Mouse (Mus musculus) kidney, adult 8-10 months (tissue): Measurements from ENCODE around the gene Rasa3.

Experiments
- DNase-seq, 2 experiments: peaks; one replicate each; pipeline ENCODE4 v3.0.0; 2022

Gene Rasa3

GRCm38 (mm10) chr8:13684131-13684530 lies 6.7 kb upstream of the Rasa3 start:
- DNase-seq, result no peak

DNA sequence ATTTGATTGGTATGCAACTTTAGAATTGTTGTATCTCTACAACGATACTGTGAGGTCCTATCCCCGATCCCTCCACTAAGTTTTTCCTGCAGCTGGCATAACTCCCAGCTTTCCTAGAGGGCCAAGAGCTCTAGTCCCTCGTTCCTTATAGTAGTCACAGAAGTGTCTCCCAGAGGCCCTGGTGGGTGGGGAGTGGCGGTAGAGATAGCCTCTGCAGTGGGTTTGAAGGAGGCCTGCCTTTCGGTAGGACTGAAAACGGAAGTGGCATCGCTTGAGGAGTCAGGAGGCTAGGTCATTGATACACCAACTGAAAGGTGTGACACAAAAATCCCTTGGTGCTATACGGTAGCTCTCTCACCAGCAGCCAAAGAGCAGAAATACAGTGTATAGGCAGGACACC lies 779 bp upstream of the Rasa3 start:
- DNase-seq, result no peak

DNA sequence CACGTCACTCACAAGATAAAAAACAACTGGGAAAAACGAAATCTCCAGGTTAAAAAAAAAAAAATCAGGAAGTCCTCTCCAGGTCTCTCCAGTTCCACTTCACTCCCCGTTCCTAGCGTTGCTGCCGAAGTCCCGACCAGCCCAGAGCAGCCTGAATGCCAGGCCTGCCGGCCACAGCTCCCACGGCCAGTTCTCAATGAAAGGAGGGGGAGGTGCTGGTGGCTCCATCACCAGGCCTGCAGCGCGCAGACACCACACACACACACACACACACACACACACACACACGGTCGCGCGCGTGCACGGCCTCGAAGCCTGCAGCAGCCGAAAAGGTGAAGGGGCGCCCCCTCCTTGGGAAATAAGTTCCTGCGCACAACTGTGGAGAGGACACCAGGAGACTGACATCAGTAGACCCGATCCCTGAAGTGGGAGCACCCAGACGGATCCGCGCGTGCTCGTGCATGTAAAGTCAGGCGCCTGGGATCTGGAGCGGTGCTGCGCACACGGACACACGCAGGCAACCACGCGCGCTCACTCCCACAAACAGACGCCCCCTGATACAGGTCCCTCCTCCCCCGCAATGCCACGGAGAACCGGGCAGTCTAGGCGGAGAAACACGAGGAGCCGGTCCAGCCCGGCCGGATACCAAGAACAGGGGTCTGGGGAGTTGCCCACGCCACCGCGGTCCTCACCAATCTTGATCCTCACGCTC lies 546 bp downstream of the Rasa3 start:
- DNase-seq, result peak; percentile 29 to 32

GRCm38 (mm10) chr8:13676302-13676700 lies 1.1 kb downstream of the Rasa3 start:
- peak; percentile 43 to 59 for DNase-seq

DNA sequence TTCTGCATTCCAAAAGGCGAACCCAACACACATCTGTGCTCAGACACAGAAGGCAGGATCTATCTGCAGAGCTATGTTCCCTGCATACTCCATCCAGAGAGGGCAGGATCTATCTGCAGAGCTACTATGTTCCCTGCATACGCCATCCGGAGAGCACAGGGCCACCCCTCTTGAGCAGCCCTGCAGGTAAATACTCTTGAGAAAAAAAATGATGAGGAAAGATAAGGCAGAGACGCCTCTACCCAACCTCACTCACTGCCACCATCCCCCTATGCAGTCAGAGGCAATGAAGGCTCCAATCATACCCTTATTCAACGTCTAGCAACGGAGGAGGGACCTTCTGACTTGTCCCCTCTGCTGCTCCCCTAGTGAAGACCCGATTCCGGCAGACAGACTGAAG lies 1.9 kb downstream of the Rasa3 start:
- no peak for DNase-seq

GRCm38 (mm10) chr8:13675121-13675520 lies 2.3 kb downstream of the Rasa3 start:
- DNase-seq, result no peak

GRCm38 (mm10) chr8:13674294-13675010 lies 3.0 kb downstream of the Rasa3 start:
- DNase-seq, result no peak

GRCm38 (mm10) chr8:13673215-13673614 lies 4.2 kb downstream of the Rasa3 start:
- DNase-seq, result no peak

DNA sequence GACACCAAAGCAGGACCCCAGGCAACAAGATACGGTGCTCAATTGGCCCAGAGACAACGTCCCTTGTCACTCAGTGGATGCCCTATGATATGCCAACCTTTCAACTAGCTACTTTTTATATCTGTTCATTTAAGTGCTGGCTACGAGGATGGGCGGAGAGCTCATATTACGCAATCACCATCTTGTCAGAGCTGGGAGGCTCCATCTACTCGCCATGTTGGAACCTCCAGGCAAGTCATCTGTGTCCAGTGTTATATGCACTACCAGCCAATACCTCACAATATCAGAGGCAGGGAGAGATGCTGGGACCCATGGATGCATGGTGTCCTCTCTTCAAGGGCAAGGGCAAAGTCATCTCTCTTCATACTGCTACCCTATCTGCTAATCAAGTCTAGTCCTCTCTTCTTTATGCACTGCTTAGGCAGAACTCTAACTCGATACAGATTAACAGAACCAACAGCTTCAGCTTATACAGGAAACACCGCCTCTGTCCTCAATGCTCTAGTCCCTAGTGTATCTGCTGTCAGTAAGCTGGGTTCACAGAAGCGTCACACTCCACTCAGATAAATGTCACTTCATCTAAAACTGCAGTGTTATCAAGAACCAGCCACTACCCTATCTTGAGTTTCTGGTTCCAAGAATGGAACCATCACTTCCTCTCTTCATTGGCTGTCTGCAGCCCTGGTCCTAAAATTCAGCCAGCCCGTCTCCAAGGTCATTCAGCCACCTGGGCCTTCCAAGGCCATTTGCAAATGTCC lies 6.0 kb downstream of the Rasa3 start:
- DNase-seq, result no peak

GRCm38 (mm10) chr8:13670011-13670471 lies 7.4 kb downstream of the Rasa3 start:
- DNase-seq, result peak in 1 of 2 experiments; percentile 24

GRCm38 (mm10) chr8:13668367-13668766 lies 9.0 kb downstream of the Rasa3 start:
- peak; percentile 39 to 55 for DNase-seq

- no peak for DNase-seq
These were observed 9.5 kb downstream of the Rasa3 start for GRCm38 (mm10) chr8:13667917-13668316.

DNA sequence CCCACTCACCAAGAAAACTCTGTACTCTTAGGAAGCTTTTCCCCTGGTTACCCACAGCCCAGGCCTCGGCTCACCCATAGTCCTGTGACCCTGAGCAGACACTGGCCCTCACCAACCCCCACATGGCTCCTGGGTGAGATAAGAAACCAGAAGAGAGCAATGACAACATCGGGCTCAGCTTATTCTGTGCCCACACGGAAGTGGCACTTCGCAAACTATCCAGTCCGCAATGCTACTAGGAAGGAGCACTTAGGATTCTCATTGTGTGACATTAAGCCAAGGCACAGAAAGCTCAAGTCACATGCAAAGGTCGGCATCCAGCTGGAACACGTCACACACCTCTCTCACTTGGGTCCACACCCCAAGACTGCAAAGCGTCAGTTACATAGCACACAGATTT lies 11.5 kb downstream of the Rasa3 start:
- no peak for DNase-seq

GRCm38 (mm10) chr8:13665538-13665937 lies 11.9 kb downstream of the Rasa3 start:
- no peak for DNase-seq

DNA sequence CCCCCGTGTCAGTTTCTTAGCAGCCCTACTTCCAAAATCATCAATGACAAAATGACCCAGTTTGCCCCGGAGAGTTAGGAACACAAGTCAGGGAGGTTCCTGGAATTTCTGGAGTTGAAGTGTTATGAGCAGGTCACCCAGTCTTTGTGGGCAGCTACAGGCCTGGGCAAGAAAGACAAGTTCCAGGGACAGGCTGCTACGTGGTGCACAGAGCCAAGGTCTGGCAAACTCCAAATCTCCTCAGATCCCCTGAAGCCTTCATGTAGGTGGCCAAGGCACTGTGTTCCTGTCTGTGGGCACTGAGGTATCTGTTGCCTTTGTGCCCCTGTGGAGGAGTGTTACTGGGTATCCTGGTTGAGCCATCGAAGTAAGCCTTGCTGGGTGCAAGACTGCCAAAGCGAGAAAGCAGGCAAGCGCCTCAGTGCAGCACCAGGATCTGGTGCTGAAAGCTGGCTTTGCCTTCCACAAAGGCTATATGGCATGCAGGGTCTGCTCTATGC lies 12.6 kb downstream of the Rasa3 start:
- no peak for DNase-seq

GRCm38 (mm10) chr8:13660323-13660722 lies 17.1 kb downstream of the Rasa3 start:
- no peak for DNase-seq

DNA sequence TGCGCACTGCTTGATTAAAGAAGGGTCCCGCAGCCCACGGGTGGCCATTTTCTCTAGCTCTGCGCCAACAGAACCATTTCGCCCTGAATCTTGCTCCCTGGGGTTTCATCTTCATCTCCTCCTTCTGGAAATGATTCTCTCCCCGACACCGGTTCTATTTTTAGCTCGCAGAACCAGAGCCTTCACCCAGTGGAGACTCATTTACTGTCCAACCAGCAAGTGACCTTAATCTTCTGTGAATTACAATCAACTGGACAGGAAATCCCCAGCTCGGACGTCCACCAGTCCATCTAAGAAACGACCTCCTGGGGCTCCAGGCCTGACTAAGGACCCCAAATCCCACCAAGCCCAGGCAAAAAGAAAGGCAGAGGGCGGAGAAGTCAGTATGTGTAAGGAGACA lies 19.9 kb downstream of the Rasa3 start:
- DNase-seq, result no peak

- no peak for DNase-seq
These were observed 22.4 kb downstream of the Rasa3 start for GRCm38 (mm10) chr8:13655033-13655351.

GRCm38 (mm10) chr8:13654350-13655032 lies 22.9 kb downstream of the Rasa3 start:
- DNase-seq, result no peak

- DNase-seq, result no peak
These were observed 26.7 kb downstream of the Rasa3 start for GRCm38 (mm10) chr8:13650541-13651191.

DNA sequence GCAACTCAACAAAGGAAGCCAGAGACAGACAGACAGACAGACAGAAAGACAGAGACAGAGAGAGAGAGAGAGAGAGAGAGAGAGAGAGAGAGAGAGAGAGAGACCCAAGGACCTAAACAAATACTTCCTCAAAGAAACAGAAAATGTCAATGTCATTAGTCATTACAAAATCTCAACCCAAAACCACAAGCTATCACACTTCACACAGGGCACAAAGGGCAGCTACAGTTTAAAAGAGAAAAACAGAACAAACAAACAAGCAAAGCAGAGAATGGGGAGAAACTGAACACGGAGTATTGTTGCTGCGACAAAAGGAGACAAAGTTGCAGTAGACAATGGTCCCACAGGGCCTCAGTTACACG lies 28.3 kb downstream of the Rasa3 start:
- no peak for DNase-seq

GRCm38 (mm10) chr8:13648377-13649153 lies 28.8 kb downstream of the Rasa3 start:
- no peak for DNase-seq
